Mouse (Mus musculus) cerebellum, adult 11 months (tissue): Measurements from ENCODE around the gene Reep3.
"Not testable (repeated sequence)": the region's sequence is repeated elsewhere in the genome, so short reads cannot be mapped to it uniquely, and the experiment has no call there.

Source experiments
- DNase-seq: peaks from one replicate; pipeline ENCODE4 v3.0.0; 2022

The Reep3 gene

DNA sequence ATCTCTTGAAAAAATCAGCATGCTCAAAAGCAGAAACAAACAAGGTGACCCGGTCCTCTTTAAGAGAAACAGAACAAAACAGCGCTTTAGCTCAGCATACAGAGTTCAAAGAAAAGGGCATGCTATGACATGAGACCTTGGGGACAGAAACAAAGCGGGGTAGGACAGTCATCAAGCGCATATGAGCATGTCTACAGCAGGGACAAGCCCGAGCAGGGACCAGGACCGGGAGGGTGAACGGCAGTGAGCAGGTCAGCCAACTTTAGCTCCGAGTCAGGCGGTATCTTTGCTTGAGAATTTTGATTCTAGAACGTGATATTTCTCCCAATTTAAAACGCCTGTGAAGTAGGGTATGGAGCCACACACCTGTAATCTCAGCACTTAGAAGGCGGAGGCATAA is 86.2 kb downstream of the Reep3 start:
- no peak for DNase-seq

DNA sequence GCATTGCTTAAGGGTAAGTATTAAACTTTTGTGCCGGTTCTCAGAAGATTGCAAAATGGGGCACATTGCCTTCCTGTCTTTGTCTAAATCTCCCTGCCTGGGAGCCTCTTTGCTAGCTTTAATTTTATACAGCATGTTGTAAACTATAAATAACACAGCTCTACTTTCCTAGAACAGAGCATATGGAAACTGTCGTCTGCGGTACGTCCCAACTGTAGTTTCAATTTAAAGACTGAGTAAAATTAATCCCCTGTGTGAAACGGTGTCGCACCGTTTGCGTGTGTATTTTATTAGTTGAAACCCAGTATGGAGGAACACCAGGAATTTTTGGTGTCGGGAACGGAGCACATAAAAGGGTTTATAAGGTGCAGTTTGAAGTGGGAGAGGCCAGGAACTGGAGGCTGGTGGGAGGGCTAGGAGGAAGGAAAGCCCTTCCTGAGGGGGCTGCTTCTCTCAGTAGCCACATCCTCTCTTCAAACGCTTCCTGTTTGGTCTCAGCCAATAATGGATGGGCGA is 92.2 kb downstream of the Reep3 start:
- no peak for DNase-seq

DNA sequence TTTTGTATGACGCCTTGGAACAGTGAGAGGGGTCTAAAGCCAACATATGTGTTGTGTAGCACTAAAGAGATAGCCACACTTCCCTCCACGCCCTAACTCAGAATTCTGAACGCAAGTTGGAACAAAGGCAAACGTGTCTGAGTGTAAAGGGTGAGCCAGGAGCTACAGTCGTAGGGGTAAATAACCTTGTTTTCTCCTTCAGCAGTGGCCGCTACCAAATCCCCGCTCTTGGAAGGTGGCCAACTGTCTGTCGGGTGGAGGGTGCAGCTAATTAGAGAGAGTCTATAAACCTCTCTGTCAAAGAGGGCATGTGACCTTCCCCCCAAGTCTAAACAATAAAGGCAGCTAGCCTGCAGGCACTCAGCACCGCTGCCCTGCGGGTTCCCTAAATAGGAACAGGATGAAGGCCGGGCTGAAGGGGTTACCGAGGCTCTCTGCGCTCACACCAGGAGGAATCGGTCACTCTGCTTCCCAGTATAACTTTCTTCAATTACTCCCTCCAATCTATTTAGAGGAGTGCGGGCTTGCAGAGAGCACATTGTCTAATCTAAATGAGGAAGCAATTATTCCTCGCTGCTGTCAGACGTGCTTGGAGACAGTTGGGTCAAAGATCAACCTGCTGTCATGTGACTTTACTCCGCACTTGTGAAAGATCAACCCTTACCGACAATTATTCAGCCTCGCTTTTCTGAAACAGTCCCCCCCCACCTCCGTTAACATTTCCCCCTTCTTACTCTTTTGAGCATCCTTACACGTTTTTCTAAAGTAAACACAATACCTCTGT is 92.8 kb downstream of the Reep3 start:
- peak; percentile 44 for DNase-seq

DNA sequence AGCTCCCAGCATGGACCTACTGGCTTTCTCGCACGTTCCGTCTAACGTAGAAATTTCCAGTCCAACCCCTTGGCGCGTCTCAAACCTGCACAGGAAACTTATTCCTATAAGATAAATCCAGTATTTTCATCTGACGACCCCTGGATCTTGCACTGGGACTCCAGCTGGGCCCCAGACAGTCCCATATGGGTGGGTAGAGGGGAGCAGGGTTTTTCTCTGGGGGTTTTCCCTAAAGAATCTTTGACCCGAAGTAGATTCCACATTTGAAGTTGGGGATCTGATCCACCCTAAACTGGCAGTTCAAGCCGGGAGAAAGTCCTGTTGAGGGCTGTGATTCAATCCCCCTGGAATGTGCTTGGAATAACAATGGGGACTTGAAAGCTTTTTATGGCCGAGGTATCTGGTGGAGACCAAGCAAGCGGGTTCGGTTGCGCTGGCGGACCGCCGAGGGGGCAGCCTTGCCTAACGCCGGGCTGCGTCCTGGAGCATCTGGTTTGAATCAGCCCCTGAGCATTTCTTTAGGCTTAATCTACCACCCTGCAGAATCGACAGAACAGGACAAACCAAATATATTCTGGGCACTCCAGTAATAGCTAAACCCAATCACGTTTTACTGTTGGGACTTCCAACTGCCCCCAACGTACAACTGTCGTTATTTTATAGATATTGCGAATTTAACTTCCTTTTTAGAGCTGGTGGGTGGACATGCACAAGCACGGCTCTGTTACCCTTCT is 93.6 kb downstream of the Reep3 start:
- peak; percentile 22 for DNase-seq

DNA sequence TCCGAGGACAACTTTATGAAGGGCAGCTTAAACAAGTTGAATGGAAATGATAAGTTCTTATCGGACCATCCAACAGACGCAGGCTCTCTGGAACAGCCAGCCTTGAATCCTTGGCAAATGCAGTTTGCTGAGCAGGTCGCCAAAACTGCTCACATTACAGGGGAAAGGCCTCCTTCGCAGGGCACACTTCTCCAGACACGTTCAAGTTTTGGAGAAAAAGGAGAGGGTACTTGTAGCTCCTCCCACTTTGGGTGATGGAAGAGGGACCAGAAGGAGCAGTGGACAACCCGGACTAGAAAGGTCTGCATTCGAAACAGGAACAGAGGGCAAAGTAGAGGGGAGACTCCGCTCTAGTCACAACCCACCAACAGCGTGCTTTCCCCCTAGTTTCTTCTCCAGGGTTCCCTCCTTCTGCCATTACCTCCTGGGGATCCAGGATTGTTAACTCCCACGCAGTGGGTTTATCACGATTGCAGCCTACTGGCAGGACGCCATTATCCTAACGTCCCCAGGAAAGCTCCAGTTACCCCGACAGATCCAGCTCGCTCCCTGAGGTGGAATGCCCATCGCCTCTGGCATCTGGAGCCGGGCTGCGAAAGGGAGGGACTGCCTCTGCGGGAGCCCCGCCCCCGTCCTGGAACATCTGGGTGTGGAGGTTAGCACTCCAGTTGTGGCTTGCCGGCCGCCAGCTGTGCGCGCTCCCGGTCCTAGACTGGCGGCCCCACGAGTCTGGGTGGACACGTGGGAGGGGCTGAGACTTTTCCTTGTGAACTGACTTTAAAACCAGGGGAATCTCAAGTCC is 94.3 kb downstream of the Reep3 start:
- DNase-seq, result peak; percentile 26

DNA sequence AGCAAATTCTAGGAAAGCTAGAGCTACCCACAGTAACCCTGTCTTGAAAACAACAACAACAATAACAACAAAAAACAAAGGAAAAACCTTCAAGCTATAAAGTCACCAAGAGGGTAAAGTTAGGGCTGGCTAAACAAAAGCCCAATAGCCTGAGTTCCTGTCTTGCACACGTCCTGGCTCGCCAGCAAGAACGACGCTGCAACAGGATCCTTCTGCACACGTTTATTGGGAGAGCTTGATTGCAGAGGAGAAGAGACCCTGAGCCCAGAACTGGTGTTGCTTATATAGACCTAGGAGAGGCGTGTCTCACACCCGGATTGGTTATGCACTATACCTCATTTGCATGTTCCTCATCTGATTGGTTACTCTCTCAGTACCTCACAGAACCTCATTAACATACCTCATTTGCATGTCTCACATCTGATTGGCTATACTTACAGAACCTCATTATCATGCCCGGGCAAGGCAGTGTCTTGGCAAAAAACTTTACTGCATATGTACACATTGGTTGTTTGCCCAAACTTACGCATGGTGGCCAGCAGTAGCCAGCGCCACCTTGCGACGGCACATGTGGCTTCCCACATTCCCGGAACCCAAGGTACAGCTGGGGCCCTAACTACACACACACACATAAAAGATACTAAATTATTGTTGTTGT is 95.7 kb downstream of the Reep3 start:
- DNase-seq, result not testable (repeated sequence)

DNA sequence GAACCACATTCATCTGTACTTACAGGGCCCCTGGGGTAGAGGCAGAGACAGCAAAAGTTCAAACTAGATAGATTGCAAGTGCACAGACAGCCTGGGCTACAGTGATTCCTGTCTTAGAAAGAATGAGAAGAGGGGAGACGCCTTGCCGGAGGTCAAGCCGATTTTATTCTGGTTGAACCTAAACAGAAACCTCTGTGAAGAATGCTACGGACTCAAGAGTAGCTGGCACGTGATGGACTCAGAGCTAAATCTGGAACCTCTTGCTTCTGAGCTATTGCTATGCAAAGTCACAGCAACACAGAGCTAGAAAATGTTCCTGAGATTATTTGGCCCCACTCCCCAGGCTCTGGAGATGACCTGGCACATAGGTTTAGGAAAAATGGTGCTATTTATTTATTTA is 96.6 kb downstream of the Reep3 start:
- no peak for DNase-seq

DNA sequence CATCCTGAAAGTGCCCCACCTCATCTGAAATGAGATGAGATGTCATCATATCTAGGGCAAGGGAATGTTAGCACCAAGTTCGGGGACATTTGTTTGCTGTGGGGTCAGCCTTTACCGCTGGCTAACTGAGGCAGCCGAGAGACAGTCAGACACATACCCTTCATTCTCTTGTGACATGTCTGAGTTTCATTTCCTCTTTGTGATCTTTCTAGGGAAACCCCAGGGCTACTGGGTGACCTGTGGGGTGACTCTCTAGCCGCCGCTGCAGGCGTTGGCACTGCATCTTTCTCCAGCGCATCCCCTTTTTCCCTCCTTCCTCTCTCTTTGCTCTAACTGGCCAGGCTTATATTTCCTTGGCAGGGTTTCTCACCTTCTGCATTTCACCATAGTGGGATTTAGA is 98.0 kb downstream of the Reep3 start:
- no peak for DNase-seq

DNA sequence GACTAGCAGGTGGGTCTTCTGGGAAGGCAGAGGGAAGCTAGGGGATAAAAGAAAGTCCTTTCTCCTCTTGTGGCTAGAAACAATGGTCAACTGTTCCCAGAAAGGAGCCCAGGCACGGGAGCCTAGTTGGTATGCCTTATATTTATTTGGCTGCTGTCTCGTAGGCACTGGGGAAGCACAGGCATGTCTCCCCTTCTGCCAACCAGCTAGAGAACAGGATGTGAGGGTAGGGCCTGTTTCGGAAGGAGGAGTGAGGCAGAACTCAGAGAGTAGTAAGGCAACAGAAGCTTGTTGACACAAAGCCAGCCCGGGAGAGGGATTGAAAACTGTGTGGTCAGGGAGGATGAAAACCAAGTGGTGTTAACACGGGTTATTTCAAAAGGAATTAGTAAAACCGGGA is 101.6 kb downstream of the Reep3 start:
- no peak for DNase-seq

DNA sequence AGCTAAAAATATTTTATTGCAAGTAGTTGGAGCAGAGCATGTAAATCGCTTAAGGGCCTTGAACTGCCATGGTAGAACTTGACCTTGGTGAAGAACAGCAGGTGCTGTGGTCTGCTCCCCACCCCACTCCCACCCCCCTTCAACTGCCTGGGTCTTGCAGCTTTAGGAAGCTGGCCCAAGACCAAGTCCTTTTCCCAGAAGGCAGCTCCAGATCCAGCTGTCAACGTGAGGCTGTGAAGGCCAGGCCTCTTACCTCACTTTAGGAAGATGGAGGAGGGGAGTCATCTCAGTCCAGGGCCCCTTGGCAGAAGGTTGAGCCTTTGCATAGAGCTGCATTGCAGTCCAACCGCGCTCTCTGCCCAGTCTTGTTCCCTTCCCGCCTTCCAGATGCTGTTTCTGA is 102.3 kb downstream of the Reep3 start:
- no peak for DNase-seq

DNA sequence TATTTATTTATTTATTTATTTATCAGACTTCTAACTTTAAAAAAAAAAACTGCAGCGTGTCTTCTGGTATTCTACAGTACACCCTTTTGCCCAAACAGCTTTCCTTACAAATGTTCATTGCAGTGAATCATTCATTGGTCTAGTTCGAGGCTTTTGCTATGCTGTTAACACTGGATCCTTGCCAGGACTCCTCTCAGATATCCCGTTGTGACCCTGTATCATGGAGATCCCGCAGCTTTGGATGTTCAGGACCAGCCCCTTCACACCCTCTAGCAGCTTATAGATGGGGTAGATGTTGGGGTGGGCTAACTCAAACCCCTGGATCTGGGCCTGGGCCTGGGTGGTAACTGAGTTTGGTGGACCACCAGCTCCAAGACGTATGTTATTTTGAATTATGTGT is 104.2 kb downstream of the Reep3 start:
- no peak for DNase-seq

DNA sequence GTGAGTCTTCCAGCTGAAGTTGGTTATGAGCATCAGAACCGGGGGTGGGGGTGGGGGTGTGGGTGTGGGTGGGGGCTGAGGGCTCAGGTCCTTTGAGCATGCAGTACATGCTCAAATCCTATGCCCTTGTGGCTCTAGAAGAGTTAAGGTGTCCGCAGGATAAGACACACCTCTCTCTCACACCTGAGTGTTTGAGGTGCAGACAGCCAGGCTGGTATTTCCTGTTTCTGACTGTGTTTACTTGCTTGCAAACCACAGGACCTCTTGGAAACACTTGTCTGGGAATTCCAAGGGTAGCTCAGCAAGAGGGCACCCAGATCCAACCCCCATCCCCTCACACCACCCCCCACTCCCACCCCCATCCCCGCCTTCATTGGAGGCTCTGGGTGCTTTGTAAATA is 106.2 kb downstream of the Reep3 start:
- no peak for DNase-seq

DNA sequence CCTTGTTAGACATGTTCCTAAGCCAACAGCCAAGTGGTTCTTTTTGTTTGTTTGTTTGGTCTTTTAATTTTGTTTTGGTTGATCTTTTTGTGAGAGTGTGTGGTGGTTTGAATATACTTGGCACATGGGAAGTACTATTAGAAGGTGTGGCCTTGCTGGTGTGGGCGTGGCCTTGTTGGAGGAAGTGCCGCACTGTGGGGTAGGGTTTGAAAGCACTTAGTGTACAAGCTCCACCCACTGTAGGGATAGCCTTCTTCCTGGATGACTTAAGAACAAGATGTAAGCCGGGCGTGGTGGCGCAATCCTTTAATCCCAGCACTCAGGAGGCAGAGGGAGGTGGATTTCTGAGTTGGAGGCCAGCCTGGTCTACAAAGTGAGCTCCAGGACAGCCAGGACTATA is 113.7 kb downstream of the Reep3 start:
- DNase-seq, result no peak

DNA sequence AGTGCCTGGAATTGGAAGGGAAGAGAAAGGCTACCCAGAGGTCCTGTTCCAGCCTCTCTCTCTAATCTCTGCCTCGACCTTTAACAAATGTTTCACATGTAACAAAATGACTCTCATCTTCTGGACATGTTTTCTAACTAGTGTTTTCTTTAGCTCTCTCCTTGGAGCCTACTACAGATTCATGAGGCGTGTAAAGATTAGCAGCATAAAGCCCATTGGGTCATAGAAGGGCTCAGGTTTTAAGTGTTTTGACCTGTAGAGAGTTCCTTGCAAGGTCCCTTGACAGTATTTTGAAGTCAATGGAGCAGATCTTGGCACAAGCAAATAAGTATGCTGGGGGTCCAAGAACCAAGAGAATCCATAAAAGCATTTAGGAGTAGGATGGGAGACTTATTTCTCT is 118.5 kb downstream of the Reep3 start:
- no peak for DNase-seq

DNA sequence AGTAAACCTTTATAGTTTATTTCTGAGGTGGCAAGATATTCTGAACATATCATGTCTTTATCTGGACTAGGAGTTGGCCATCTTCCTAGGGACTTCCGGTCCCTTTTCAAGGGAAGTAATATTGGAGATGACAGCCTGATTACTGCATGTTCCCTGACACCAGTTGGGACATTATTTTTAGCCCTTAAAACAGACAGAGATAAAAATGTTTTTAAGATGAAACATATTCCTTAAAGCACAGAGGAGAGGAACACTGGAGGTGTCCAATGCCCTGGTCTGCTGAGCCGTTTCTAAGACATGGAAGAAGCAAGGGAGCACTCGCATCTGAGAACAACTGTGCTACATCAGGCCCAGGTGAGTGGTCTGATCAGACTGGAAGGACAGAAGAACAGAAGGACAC is 119.7 kb downstream of the Reep3 start:
- no peak for DNase-seq

DNA sequence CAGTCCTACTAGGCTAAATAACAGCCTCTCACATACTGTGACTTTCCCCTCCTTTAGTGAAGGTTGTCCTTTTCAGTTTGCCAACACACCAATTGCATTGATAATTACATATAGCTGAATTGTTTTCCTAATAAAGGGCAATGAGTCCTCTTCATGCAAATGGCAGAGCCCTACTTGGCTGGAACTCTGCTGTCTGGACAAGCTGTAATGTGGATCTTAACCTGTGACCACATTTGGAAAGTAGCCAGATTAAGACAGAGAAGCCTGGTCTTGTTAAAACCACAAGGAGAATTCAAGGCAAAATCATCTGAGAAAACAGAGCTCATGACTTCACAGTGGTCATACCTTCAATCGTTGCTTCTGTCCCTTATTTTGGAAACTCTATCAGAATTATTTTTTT is 121.3 kb downstream of the Reep3 start:
- DNase-seq, result no peak

DNA sequence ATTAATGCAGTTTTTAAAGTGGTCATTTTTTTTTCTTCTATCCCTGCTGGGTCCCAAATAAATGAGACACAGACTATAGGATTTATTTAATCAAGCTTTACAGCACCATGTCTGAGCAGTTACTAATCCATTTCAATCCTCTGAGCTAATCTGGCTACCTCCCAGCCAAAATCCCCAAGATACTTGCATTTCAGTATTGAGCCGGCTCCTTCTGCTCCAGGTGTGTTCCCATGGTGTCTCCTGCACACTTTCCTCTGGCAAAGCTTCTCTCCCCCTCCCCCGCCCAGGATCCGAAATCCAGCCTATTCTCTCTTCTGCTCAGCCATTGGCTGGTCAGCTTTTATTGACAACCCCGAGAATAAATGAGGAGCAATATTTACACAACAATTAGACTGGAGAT is 122.3 kb downstream of the Reep3 start:
- no peak for DNase-seq

DNA sequence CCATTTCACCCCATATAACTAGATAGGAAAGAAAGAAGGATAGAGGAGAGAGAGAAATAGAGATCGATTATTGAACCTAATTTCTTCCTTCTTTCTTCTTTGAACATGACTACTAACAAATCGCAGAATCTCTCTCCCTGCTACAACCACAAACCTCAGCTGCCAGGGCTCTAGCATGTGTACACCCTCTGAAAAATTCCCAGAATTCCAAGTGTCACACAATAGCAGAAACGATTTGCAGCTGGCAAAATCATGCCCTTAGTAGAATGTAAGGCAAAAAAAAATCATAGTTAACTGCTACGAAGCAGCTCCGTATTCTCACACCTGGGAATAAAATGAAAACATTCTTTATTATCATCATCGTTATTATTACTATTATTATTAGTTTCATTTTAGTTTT is 122.9 kb downstream of the Reep3 start:
- no peak for DNase-seq

DNA sequence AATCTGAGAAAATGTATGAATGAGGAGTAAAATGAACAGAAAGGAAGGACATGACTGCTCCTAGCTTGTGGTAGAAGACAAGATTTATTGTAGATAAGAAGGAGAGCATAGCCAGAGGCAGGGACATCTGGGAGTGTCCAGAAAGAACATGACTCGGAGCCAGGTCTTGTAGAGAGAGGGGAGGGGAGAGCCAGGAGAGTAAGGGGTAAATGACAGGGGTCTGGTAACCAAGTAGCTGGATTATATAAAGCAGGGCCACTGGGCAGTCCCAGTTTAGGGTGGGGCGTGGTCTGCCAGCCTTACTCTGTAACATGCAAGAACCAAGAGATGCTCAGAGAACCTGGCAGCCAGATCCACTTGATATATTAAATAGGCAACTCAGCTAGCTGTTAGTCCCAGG is 123.5 kb downstream of the Reep3 start:
- no peak for DNase-seq

DNA sequence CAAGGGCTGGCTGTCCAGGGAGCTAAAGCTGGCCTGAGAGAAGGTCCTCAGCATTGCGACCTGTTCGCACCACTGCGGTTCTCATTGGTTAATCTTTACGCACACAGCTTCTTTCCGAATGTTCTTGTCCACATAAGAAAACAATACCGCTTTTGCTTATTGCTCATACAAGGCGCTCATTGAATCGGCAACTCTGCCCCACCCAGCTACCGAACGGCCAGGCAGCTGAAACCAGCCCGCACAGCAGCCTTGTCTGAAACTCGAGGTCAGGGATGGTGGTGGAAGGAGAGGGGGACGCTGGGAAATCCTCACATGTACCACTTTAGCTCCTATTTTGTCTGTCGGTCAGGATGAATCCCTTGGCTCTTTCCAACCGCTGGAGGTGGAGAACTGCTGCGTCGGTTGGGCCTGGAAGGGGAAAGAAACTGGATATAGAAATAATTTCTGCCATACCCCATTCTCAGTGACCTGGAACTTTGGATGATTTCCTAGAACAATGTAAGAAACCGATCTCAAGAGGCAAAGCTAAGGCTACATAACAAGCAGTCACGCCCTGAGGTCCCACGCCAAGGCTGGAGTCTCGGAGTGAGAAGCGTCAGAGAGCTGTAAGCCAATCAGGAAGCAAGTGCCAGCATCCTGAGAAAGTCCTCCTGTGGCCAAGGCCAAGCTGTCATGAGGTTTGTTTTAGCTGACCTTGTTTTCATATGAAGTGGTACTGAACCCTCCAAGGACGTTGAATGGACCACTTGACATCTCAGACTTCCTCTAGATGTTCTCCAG is 126.2 kb downstream of the Reep3 start:
- DNase-seq, result no peak

DNA sequence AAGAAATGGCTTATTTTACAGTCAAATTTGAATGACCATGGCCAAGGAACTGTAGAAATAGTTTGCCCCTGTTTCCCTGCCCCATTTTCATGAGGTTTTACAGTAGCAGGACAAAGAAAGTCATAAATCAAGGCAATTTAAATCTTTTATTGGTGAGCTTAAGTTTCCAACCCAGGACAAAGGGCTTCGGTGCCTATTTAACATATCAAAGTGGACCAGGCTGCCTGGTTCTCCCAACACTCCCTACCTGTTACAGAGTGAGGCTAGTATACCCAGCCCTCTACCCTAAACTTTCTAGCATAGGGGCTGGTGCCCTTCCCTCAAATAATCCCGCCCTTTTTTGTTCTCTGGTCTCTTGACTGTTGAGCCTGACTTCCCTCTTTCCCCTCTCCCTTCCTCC is 127.2 kb downstream of the Reep3 start:
- DNase-seq, result no peak

DNA sequence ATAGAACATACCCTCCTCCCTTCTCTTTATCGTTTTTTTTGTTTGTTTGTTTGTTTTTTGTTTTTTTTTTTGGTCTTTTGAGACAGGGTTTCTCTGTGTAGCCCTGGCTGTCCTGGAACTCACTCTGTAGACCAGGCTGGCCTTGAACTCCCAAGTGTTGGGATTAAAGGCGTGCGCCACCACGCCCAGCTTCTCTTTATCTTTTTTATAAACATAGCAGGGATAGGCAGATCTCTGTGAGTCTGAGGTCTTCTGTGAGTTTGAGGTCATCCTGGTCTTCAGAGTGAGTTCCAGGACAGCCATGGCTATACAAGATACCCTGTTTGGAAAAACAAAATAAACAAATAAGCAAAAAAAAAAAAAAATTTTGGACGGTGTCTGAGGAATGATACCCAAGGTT is 127.7 kb downstream of the Reep3 start:
- no peak for DNase-seq
